Mouse (Mus musculus): ENCODE results near the gene 1700022I11Rik.

DNA sequence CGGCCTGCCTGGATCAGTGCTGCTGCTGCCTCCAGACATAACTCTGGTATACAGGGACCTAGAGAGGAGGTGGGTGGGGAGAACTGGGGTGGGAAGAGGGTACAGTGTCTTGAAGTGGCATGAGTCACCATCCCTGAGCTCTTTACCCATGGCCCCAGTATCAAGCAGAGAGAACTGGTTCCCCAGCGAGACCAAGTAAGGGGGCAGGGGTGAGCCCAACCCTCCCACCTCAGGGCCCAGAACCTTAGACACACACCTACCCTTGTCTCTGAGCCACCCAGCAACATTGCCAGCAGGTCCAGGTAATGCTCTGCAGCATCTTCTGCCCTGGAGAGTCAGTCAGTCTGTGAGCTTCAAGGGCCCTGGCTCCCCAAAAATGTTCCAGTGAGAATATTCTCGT is 35.5 kb downstream of the 1700022I11Rik start:
- no peak for TF ChIP-seq CTCF (IDR thresholded peaks at IDR 0.05)
- TF ChIP-seq EP300 (IDR thresholded peaks at IDR 0.05) = no peak

Data from lung, postnatal 0 days (tissue).